Mouse (Mus musculus) midbrain, embryonic 15.5 days (tissue): ENCODE data around the gene Htr3b. TPM values are rescaled to one million over a fixed set of nuclear protein-coding genes. Genes with fewer than 3 reads are reported as not detected.
A peak's percentile ranks its signal among the peaks of the same experiment; 100 is the strongest.
"Not testable (repeated sequence)": the region's sequence is repeated elsewhere in the genome, so short reads cannot be mapped to it uniquely, and the experiment has no call there.

Source experiments
- ATAC-seq: fragments of 200-750 bp; cut with Nextera tagmentation; replicated peaks from 2 replicates; pipeline ENCODE4 v1.8.0; 2017; ENCODE audit warnings: moderate TSS enrichment
- H3K27ac ChIP-seq: fragments of 300-500 bp; sonication (generic); 2 replicates; pipeline ENCODE4 v1.5.1; 2015; ENCODE audit warnings: mild to moderate bottlenecking, inconsistent platforms
- H3K27me3 ChIP-seq: fragments of 300-500 bp; sonication (generic); replicated peaks from 2 replicates; pipeline ENCODE4 v1.6.1; 2015; ENCODE audit warnings: inconsistent platforms
- H3K36me3 ChIP-seq: fragments of 300-500 bp; sonication (generic); replicated peaks from 2 replicates; pipeline ENCODE4 v1.6.1; 2015; ENCODE audit warnings: inconsistent platforms
- H3K4me1 ChIP-seq: fragments of 300-500 bp; sonication (generic); 2 replicates; pipeline ENCODE4 v1.6.1; 2015; ENCODE audit warnings: inconsistent platforms
- H3K4me2 ChIP-seq: fragments of 300-500 bp; sonication (generic); 2 replicates; pipeline ENCODE4 v1.6.1; 2015; ENCODE audit warnings: inconsistent platforms, mild to moderate bottlenecking, moderate library complexity
- H3K4me3 ChIP-seq: fragments of 300-500 bp; sonication (generic); 2 replicates; pipeline ENCODE4 v1.5.1; 2015; ENCODE audit warnings: mild to moderate bottlenecking, inconsistent platforms
- H3K9ac ChIP-seq: fragments of 300-500 bp; sonication (generic); 2 replicates; pipeline ENCODE4 v1.6.1; 2015; ENCODE audit warnings: mild to moderate bottlenecking, inconsistent platforms
- H3K9me3 ChIP-seq: fragments of 300-500 bp; sonication (generic); 2 replicates; pipeline ENCODE4 v1.6.1; 2016; ENCODE audit warnings: inconsistent platforms
- WGBS: fragments of 180-500 bp; shearing (Covaris S2); methylation state at CpG from one replicate; pipeline ENCODE4 v1.1.7; 2015; ENCODE audit warnings: mixed read lengths; 5-methylcytosine and 5-hydroxymethylcytosine counted together
- polyA plus RNA-seq: library from polyadenylated mRNA; unstranded; fragments of >200 nt; fragmentation: Nextera tagmentation; extraction: Ambion mirVana; gene quantifications from 2 replicates; pipeline ENCODE4 v1.2.1, GENCODE M21; 2015

Htr3b gene
- polyA plus RNA-seq, result 0.06 TPM in 1 of 2 replicates, not detected in the other

- Histone ChIP-seq H3K36me3 (no peaks in the 10 kb centered on the region), H3K4me3 (no peak within 1 kb of the TSS), H3K27ac (no peak within 1 kb of the TSS), H3K4me1 (peaks cover 7% of the 10 kb centered on the region; the same call in 1 of the 2 replicates), H3K9ac (no peak within 1 kb of the TSS), H3K4me2 (no peak within 1 kb of the TSS), H3K9me3 (no peaks in the 10 kb centered on the region), H3K27me3 (no peaks in the 10 kb centered on the region)
- no peak for ATAC-seq
- 70% methylated on average over 7 of the region's 7 CpGs for WGBS
These were observed at the start of gene Htr3b for GRCm38 (mm10) chr9:48964587-48965040. Gene Htr3b, minus strand, starts transcription at chr9:48964990.

DNA sequence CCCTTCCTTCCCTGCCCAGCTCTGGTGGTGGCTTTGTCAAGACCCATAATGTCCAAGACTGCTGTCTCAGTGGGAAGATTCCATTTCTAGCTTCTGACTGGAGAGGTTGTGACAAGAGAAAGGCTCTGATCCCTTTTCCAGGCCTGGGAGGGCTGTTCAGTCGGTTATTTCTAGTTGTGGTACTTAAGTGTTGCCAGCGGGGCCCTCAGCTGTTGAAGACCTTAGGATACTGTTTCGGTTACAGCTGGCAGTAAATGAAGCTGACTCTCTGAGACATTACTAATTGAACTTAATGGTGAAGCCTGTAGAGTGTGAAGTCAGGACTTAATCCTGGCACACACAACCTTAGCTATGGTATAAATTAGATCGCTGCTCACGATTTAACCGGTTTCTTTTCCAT lies 34.5 kb upstream of the Htr3b start:
- Histone ChIP-seq H3K4me3 (no peak overlapping the region), H3K36me3 (peaks cover 11% of the 10 kb centered on the region; the same call in 1 of the 2 replicates), H3K27ac (no peak overlapping the region), H3K9ac (no peak overlapping the region), H3K4me1 (no peaks in the 10 kb centered on the region), H3K4me2 (no peak overlapping the region), H3K27me3 (no peaks in the 10 kb centered on the region), H3K9me3 (no peaks in the 10 kb centered on the region)
- ATAC-seq, result no peak
- 87% methylated on average over 6 of the region's 6 CpGs for WGBS

DNA sequence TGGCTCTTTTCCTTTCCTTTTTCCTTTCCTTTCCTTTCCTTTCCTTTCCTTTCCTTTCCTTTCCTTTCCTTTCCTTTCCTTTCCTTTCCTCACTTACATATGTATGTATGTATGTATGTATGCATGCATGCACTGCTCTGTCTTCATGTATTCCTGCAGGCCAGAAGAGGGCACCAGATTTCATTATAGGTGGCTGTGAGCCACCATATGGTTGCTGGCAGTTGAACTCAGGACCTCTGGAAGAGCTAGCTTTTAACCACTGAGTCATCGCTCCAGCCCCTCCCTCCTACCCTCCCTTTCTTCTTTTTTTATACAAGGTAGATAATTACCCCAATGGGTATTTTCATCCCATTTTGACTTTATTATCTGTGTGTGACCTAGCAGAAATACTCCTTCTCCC lies 30.9 kb upstream of the Htr3b start:
- no peak overlapping the region for H3K9ac ChIP-seq
- no peak overlapping the region for H3K27ac ChIP-seq
- no peaks in the 10 kb centered on the region for H3K9me3 ChIP-seq
- H3K27me3 ChIP-seq, result no peaks in the 10 kb centered on the region
- no peak for ATAC-seq
- H3K4me3 ChIP-seq, result no peak overlapping the region
- no peaks in the 10 kb centered on the region for H3K4me1 ChIP-seq
- no peak overlapping the region for H3K4me2 ChIP-seq
- WGBS, result 97% methylated on average over 1 of the region's 1 CpGs
- no peaks in the 10 kb centered on the region for H3K36me3 ChIP-seq

- no peak for ATAC-seq
- H3K27ac ChIP-seq, result no peak overlapping the region
- 96% methylated on average over 7 of the region's 7 CpGs for WGBS
- H3K9ac ChIP-seq, result no peak overlapping the region
- H3K4me3 ChIP-seq, result no peak overlapping the region
- no peaks in the 10 kb centered on the region for H3K4me1 ChIP-seq
- H3K36me3 ChIP-seq, result no peaks in the 10 kb centered on the region
- no peaks in the 10 kb centered on the region for H3K9me3 ChIP-seq
- H3K4me2 ChIP-seq, result no peak overlapping the region
- no peaks in the 10 kb centered on the region for H3K27me3 ChIP-seq
These were observed 30.0 kb upstream of the Htr3b start for GRCm38 (mm10) chr9:48994779-48995178.

GRCm38 (mm10) chr9:48991671-48992070 lies 26.9 kb upstream of the Htr3b start:
- H3K4me3 ChIP-seq, result no peak overlapping the region
- 47% methylated on average over 5 of the region's 5 CpGs for WGBS
- H3K4me1 ChIP-seq, result peaks cover 17% of the 10 kb centered on the region
- H3K36me3 ChIP-seq, result no peaks in the 10 kb centered on the region
- no peak for ATAC-seq
- H3K4me2 ChIP-seq, result no peak overlapping the region
- no peaks in the 10 kb centered on the region for H3K9me3 ChIP-seq
- H3K9ac ChIP-seq, result no peak overlapping the region
- no peak overlapping the region for H3K27ac ChIP-seq
- H3K27me3 ChIP-seq, result no peaks in the 10 kb centered on the region

GRCm38 (mm10) chr9:48987201-48988101 lies 22.7 kb upstream of the Htr3b start:
- WGBS, result 27% methylated on average over 12 of the region's 12 CpGs
- H3K4me3 ChIP-seq, result peak overlapping the region; percentile 17; the same call in 1 of the 2 replicates

DNA sequence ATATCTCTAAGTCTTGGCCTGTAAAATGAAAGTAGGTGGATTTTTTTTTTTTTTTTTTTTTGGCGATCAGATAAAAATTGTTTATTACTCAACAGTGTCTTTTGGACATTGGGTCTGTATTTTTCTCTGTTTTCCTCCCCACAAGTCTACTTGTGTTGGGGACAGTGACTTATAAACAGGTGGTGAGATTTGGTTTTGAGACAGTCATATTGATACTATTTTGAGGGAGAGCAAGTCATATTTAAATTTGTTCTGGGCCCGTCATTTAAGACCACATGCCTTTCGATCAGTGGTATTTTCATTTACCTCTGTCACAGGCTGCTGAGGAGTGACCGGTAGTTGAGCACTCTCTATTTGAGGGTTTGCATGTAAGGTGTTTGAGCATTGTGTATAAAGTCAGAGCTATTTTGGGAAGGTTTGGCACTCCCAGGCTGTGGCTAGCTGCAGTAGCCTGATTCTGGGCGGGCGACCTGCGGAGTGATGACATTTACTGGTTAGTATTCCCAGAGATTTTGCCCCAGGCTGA lies 21.9 kb upstream of the Htr3b start:
- H3K36me3 ChIP-seq, result no peaks in the 10 kb centered on the region
- peak overlapping the region; percentile 59 for H3K4me2 ChIP-seq
- ATAC-seq, result no peak
- 15% methylated on average over 7 of the region's 7 CpGs for WGBS
- H3K4me1 ChIP-seq, result peaks cover 28% of the 10 kb centered on the region
- no peaks in the 10 kb centered on the region for H3K27me3 ChIP-seq
- H3K4me3 ChIP-seq, result peak overlapping the region; percentile 17
- no peak overlapping the region for H3K27ac ChIP-seq
- no peaks in the 10 kb centered on the region for H3K9me3 ChIP-seq
- no peak overlapping the region for H3K9ac ChIP-seq

More at GRCm38 (mm10) chr9:48987201-48988101, 22.7 kb upstream of the Htr3b start:
- Histone ChIP-seq H3K27ac (no peak overlapping the region), H3K9me3 (no peaks in the 10 kb centered on the region), H3K36me3 (no peaks in the 10 kb centered on the region), H3K9ac (no peak overlapping the region), H3K27me3 (no peaks in the 10 kb centered on the region), H3K4me1 (peaks cover 28% of the 10 kb centered on the region), H3K4me2 (peak overlapping the region; percentile 59)
- ATAC-seq, result no peak

GRCm38 (mm10) chr9:48985708-48986088 lies 20.9 kb upstream of the Htr3b start:
- peak overlapping the region; percentile 59 for H3K4me2 ChIP-seq
- H3K27me3 ChIP-seq, result no peaks in the 10 kb centered on the region
- ATAC-seq, result no peak
- peak overlapping the region; percentile 58 for H3K9ac ChIP-seq
- no peaks in the 10 kb centered on the region for H3K9me3 ChIP-seq
- H3K4me1 ChIP-seq, result peaks cover 28% of the 10 kb centered on the region
- peak overlapping the region; percentile 89 for H3K27ac ChIP-seq
- H3K36me3 ChIP-seq, result no peaks in the 10 kb centered on the region
- H3K4me3 ChIP-seq, result peak overlapping the region; percentile 63
- WGBS, result under 1% methylated on average over 20 of the region's 20 CpGs

DNA sequence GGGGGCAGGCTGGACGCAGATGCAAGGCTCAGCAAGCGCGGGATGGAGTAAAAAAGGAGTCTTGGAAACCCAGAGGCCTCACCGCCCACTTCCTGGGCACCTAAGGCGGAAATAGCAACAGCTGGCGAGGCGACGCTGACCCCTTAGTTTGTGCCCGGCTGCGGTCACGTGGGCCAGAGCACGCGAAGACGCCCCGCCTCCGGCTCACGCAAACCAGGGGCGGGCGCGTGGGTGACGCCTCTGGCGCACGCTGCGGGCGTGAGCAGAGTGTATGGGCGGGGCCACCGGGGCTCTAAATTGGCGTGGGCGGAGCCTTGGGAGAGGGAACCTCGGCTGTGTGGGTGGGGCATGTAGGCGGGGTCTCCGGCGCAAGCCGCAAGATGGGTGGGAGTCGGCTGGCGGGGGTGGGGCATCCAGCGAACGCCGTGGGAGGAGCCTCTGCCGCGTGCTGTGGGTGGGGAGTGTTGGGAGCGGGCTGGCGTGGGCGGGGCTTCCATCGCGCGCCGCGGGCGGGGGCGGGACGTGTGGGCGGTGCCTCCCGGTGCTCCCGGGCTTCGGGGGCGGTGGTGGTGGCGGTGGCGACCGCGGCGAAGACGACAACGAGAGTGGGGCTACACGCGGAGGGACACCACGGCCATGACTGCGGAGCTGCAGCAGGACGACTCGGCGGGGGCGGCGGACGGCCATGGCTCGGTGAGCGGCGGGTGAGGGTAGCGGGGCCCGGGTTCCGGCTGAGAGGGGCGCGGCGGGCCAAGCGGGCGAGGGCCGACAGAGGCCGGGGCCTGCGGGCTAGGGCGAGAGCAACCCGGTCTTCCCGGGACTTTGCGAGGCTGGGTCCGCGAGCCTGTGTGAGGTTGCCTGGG lies 20.3 kb upstream of the Htr3b start, which contains the start of gene Usp28:
Gene Usp28 (plus strand): TSS at position 531 of the 863 bp plus-strand sequence.
- H3K9ac ChIP-seq, result peak within 1 kb of the TSS; percentile 58
- H3K27ac ChIP-seq, result peak within 1 kb of the TSS; percentile 89
- H3K36me3 ChIP-seq, result no peaks in the 10 kb centered on the region
- ATAC-seq, result peak; percentile 93
- H3K4me2 ChIP-seq, result peak within 1 kb of the TSS; percentile 59
- no peaks in the 10 kb centered on the region for H3K9me3 ChIP-seq
- peaks cover 28% of the 10 kb centered on the region for H3K4me1 ChIP-seq
- under 1% methylated on average over 93 of the region's 94 CpGs for WGBS
- H3K4me3 ChIP-seq, result peak within 1 kb of the TSS; percentile 63
- no peaks in the 10 kb centered on the region for H3K27me3 ChIP-seq

GRCm38 (mm10) chr9:48984320-48984844 lies 19.6 kb upstream of the Htr3b start:
- Histone ChIP-seq H3K27me3 (no peaks in the 10 kb centered on the region), H3K27ac (peak overlapping the region; percentile 89), H3K36me3 (no peaks in the 10 kb centered on the region), H3K4me1 (peaks cover 28% of the 10 kb centered on the region), H3K4me3 (peak overlapping the region; percentile 63), H3K9me3 (no peaks in the 10 kb centered on the region), H3K9ac (peak overlapping the region; percentile 56), H3K4me2 (peak overlapping the region; percentile 59)
- 25% methylated on average over 8 of the region's 8 CpGs for WGBS
- peak; percentile 7; the same call in 1 of the 2 replicates for ATAC-seq

- H3K9me3 ChIP-seq, H3K27me3 ChIP-seq, H3K27ac ChIP-seq, H3K4me3 ChIP-seq, H3K9ac ChIP-seq, H3K36me3 ChIP-seq, ATAC-seq: not testable (repeated sequence)
- peak overlapping the region; percentile 59; the same call in 1 of the 2 replicates for H3K4me2 ChIP-seq
- peaks cover 28% of the 10 kb centered on the region for H3K4me1 ChIP-seq
- 93% methylated on average over 6 of the region's 6 CpGs for WGBS
These were observed 19.0 kb upstream of the Htr3b start for GRCm38 (mm10) chr9:48983801-48984200.
